Mouse (Mus musculus): ENCODE data around the gene Gprin1.

Gprin1 gene

GRCm38 (mm10) chr13:54759496-54759895 lies 9.8 kb upstream of the Gprin1 start:
- no peak for DNase-seq

GRCm38 (mm10) chr13:54758756-54759470 lies 9.2 kb upstream of the Gprin1 start:
- no peak for DNase-seq

GRCm38 (mm10) chr13:54758045-54758755 lies 8.5 kb upstream of the Gprin1 start:
- peak; percentile 75 for DNase-seq

- no peak for DNase-seq
These were observed 7.6 kb upstream of the Gprin1 start for GRCm38 (mm10) chr13:54757093-54757830.

- no peak for DNase-seq
These were observed 6.6 kb upstream of the Gprin1 start for GRCm38 (mm10) chr13:54756156-54756712.

- DNase-seq = no peak
These were observed 5.6 kb upstream of the Gprin1 start for GRCm38 (mm10) chr13:54755201-54755830.

- no peak for DNase-seq
These were observed 4.8 kb upstream of the Gprin1 start for GRCm38 (mm10) chr13:54754169-54755080.

GRCm38 (mm10) chr13:54753733-54754132 lies 4.1 kb upstream of the Gprin1 start:
- DNase-seq = no peak

GRCm38 (mm10) chr13:54752656-54753055 lies 3.0 kb upstream of the Gprin1 start:
- no peak for DNase-seq

- DNase-seq = peak; percentile 57
These were observed 1.0 kb upstream of the Gprin1 start for GRCm38 (mm10) chr13:54750699-54751098.

- peak; percentile 32 for DNase-seq
These were observed 412 bp downstream of the Gprin1 start for GRCm38 (mm10) chr13:54749061-54749863.

- no peak for DNase-seq
These were observed 983 bp downstream of the Gprin1 start for GRCm38 (mm10) chr13:54748721-54749060.

GRCm38 (mm10) chr13:54748190-54748589 lies 1.5 kb downstream of the Gprin1 start:
- no peak for DNase-seq

GRCm38 (mm10) chr13:54746896-54747295 lies 2.8 kb downstream of the Gprin1 start:
- no peak for DNase-seq

GRCm38 (mm10) chr13:54746110-54746509 lies 3.6 kb downstream of the Gprin1 start:
- no peak for DNase-seq

GRCm38 (mm10) chr13:54738213-54738601 lies 11.5 kb downstream of the Gprin1 start:
- no peak for DNase-seq

- peak; percentile 22 for DNase-seq
These were observed 12.0 kb downstream of the Gprin1 start for GRCm38 (mm10) chr13:54737488-54738212.

- no peak for DNase-seq
These were observed 12.7 kb downstream of the Gprin1 start for GRCm38 (mm10) chr13:54736931-54737330.

GRCm38 (mm10) chr13:54726131-54726530 lies 23.5 kb downstream of the Gprin1 start:
- DNase-seq = no peak

GRCm38 (mm10) chr13:54723143-54723542 lies 26.5 kb downstream of the Gprin1 start:
- peak; percentile 33 for DNase-seq
